Mouse (Mus musculus) brain, embryonic 14.5 days (tissue): ENCODE data around the gene Scpep1.

Experiments used
- CTCF ChIP-seq: fragments of 200-500 bp; IDR thresholded peaks from 2 replicates; pipeline ENCODE4 v1.5.1; 2012; ENCODE audit warnings: inconsistent platforms, mild to moderate bottlenecking, moderate library complexity, borderline replicate concordance; ENCODE audit not compliant: insufficient read depth, insufficient read length; ENCODE audit errors: extremely low read depth
- POLR2A ChIP-seq: fragments of 200-500 bp; IDR thresholded peaks from 2 replicates; pipeline ENCODE4 v1.6.1; 2012; ENCODE audit warnings: mild to moderate bottlenecking, inconsistent platforms, borderline replicate concordance; ENCODE audit not compliant: poor library complexity, insufficient read depth, insufficient read length, severe bottlenecking; ENCODE audit errors: extremely low read depth

GRCm38 (mm10) chr11:88951576-88951975 lies 3.7 kb downstream of the Scpep1 start:
- TF ChIP-seq POLR2A (no peak), CTCF (no peak)
